In genomic region chr4:63398854-63399609, GRCm38 (mm10) we compare ENCODE assay signal across 8 mouse cellular contexts. TPM values are rescaled to one million over a fixed set of nuclear protein-coding genes. Genes with fewer than 3 reads are reported as not detected.
DNase-seq lines count a peak whose midpoint lies in the region; ATAC-seq lines count a peak whose summit lies in the region.

No protein-coding gene starts in this region.

- H3K27me3 ChIP-seq in kidney, embryonic 16.5 days (ENCODE audit: insufficient read depth, low read length): no peaks in the 10 kb centered on the region
- no peaks in the 10 kb centered on the region for H3K27me3 ChIP-seq in forebrain, embryonic 15.5 days

- H3K79me2 ChIP-seq in macrophage (ENCODE audit: inconsistent target): peaks cover 73% of the 10 kb centered on the region

- WGBS in kidney, embryonic 16.5 days: 38% methylated on average over 11 of the region's 11 CpGs
- 66% methylated on average over 11 of the region's 11 CpGs for WGBS in forebrain, embryonic 15.5 days
- 5% methylated on average over 11 of the region's 11 CpGs for WGBS in macrophage (ENCODE audit: missing documents)

- peaks cover 15% of the 10 kb centered on the region for H3K36me3 ChIP-seq in kidney, embryonic 16.5 days (ENCODE audit: insufficient read depth, low read length)
- peaks cover 18% of the 10 kb centered on the region for H3K36me3 ChIP-seq in forebrain, embryonic 15.5 days
- peaks cover 34% of the 10 kb centered on the region for H3K36me3 ChIP-seq in macrophage (ENCODE audit: inconsistent target)

- no peaks in the 10 kb centered on the region for H3K9me3 ChIP-seq in kidney, embryonic 16.5 days (ENCODE audit: low read length)
- no peaks in the 10 kb centered on the region for H3K9me3 ChIP-seq in forebrain, embryonic 15.5 days

- H3K4me3 ChIP-seq in kidney, embryonic 16.5 days (ENCODE audit: low read length): no peak overlapping the region
- H3K4me3 ChIP-seq in forebrain, embryonic 15.5 days: no peak overlapping the region
- peak overlapping the region; percentile 81 for H3K4me3 ChIP-seq in macrophage (ENCODE audit: inconsistent target)

- H3K27ac ChIP-seq in kidney, embryonic 16.5 days (ENCODE audit: low read length): peak overlapping the region; percentile 23; the same call in 1 of the 2 replicates
- peak overlapping the region; percentile 20; the same call in 1 of the 2 replicates for H3K27ac ChIP-seq in forebrain, embryonic 15.5 days (replicated peaks)
- H3K27ac ChIP-seq in macrophage: peak overlapping the region; percentile 98

- peak overlapping the region; percentile 36; the same call in 1 of the 2 replicates for H3K9ac ChIP-seq in kidney, embryonic 16.5 days (replicated peaks; ENCODE audit: low read length)
- no peak overlapping the region for H3K9ac ChIP-seq in forebrain, embryonic 15.5 days (replicated peaks)

- H3K4me2 ChIP-seq in kidney, embryonic 16.5 days (replicated peaks; ENCODE audit: low read depth, low read length): no peak overlapping the region
- no peak overlapping the region for H3K4me2 ChIP-seq in forebrain, embryonic 15.5 days (replicated peaks)

- DNase-seq in kidney, adult 18-20 months: no peak
- DNase-seq in kidney, postnatal 10 days: peak; percentile 47
- DNase-seq in thymus, postnatal 4 days: peak; percentile 61
- DNase-seq in retina, postnatal 1 day: no peak
- no peak for DNase-seq in testis, postnatal 10 days (ENCODE audit: low spot score)

- no peak for ATAC-seq in kidney, embryonic 16.5 days (ENCODE audit: low FRiP score, low TSS enrichment)
- no peak for ATAC-seq in forebrain, embryonic 15.5 days (replicated peaks)

- peaks cover 51% of the 10 kb centered on the region for H3K4me1 ChIP-seq in kidney, embryonic 16.5 days (ENCODE audit: insufficient read depth, low read length)
- H3K4me1 ChIP-seq in forebrain, embryonic 15.5 days: peaks cover 51% of the 10 kb centered on the region

RNA-seq across cellular contexts. Expression of gene Akna, which starts 4.1 kb away (rescaled TPM):
- polyA plus RNA-seq in kidney, embryonic 16.5 days (2015; fragmentation: Nextera tagmentation; extraction: Ambion mirVana): 7.1 and 9.4 TPM in 2 replicates
- 12.4 and 16.0 TPM in 2 replicates for polyA plus RNA-seq in forebrain, embryonic 15.5 days (2015; fragmentation: Nextera tagmentation; extraction: Ambion mirVana)
- 100 to 1,000 TPM; 108 to 877 (median 288) TPM for total RNA-seq in macrophage (2018; cell fraction: chromatin; rRNA removed)
- 100 to 1,000 TPM in 4 of 26 experiments, 10 to 100 TPM in 22; 26.5 to 181 (median 58.8) TPM for total RNA-seq in macrophage (2018; cell fraction: cytosol; rRNA removed)
- total RNA-seq in macrophage (2018; cell fraction: nucleus; rRNA removed): 100 to 1,000 TPM in 23 of 26 experiments, 10 to 100 TPM in 3; 76.0 to 478 (median 187) TPM
- 14.8 to 23.1 TPM (median 20.8 TPM) in 3 replicates for polyA plus RNA-seq in macrophage (2018)

RNA-seq across cellular contexts. Expression of gene Orm2, which starts 36.8 kb away (rescaled TPM):
- polyA plus RNA-seq in kidney, embryonic 16.5 days (2015; fragmentation: Nextera tagmentation; extraction: Ambion mirVana): not detected in 2 replicates
- polyA plus RNA-seq in forebrain, embryonic 15.5 days (2015; fragmentation: Nextera tagmentation; extraction: Ambion mirVana): not detected in 2 replicates
- total RNA-seq in macrophage (2018; cell fraction: chromatin; rRNA removed): not detected
- under 1 TPM in 2 of 26 experiments, not detected in 24; 0.17 to 0.19 TPM for total RNA-seq in macrophage (2018; cell fraction: cytosol; rRNA removed)
- not detected for total RNA-seq in macrophage (2018; cell fraction: nucleus; rRNA removed)
- not detected in 3 replicates for polyA plus RNA-seq in macrophage (2018)

RNA-seq across cellular contexts. Expression of gene Orm3, which starts 43.1 kb away (rescaled TPM):
- polyA plus RNA-seq in kidney, embryonic 16.5 days (2015; fragmentation: Nextera tagmentation; extraction: Ambion mirVana): not detected in 2 replicates
- not detected in 2 replicates for polyA plus RNA-seq in forebrain, embryonic 15.5 days (2015; fragmentation: Nextera tagmentation; extraction: Ambion mirVana)
- total RNA-seq in macrophage (2018; cell fraction: chromatin; rRNA removed): 1 to 10 TPM in 3 of 26 experiments, not detected in 23; 1.4 to 2.0 (median 1.5) TPM
- total RNA-seq in macrophage (2018; cell fraction: cytosol; rRNA removed): under 1 TPM in 1 of 26 experiments, not detected in 25; 0.10 TPM
- total RNA-seq in macrophage (2018; cell fraction: nucleus; rRNA removed): 1 to 10 TPM in 3 of 26 experiments, under 1 TPM in 1, not detected in 22; 0.81 to 2.7 (median 1.6) TPM
- polyA plus RNA-seq in macrophage (2018): not detected in 3 replicates

RNA-seq across cellular contexts. Expression of gene Orm1, which starts 54.7 kb away (rescaled TPM):
- not detected in 2 replicates for polyA plus RNA-seq in kidney, embryonic 16.5 days (2015; fragmentation: Nextera tagmentation; extraction: Ambion mirVana)
- not detected in 2 replicates for polyA plus RNA-seq in forebrain, embryonic 15.5 days (2015; fragmentation: Nextera tagmentation; extraction: Ambion mirVana)
- not detected for total RNA-seq in macrophage (2018; cell fraction: chromatin; rRNA removed)
- 1 to 10 TPM in 4 of 26 experiments, under 1 TPM in 13, not detected in 9; 0.22 to 1.7 (median 0.66) TPM for total RNA-seq in macrophage (2018; cell fraction: cytosol; rRNA removed)
- total RNA-seq in macrophage (2018; cell fraction: nucleus; rRNA removed): 1 to 10 TPM in 4 of 26 experiments, not detected in 22; 1.2 to 2.1 (median 1.6) TPM
- 0.36 to 0.41 TPM in 2 of 3 replicates, not detected in the other for polyA plus RNA-seq in macrophage (2018)

Comparison
In these comparisons a context has a peak if more than half of its experiments do, and no peak if none do; other contexts are left out.
1. DNase-seq: peak in kidney, postnatal 10 days (single experiment) and thymus, postnatal 4 days (single experiment); none in kidney, adult 18-20 months (single experiment), retina, postnatal 1 day (single experiment) and testis, postnatal 10 days (single experiment).
2. H3K27ac ChIP-seq: peak in every context shown above with its lines; median percentile 98 in macrophage; 23 in kidney, embryonic 16.5 days; 20 in forebrain, embryonic 15.5 days.